Comparison of ENCODE assay signal across 15 mouse cellular contexts in the genomic region with DNA sequence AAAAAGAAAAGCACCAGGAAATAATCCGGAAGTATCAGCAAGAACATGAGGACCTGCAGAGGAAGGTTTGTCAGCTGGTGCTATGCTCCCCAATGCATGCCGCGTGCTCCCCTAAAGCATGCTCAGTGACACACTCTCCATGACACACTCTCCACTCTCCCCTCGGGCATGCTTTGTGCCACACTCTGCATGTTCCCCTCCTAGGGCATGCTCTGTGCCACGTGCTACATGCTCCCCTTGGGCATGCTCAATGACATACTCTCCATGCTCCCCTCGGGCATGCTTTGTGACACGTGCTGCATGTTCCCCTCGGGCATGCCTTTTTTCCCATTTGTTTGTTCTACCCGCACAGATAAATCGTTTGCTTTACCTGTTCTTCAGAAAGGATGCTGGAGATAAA.
"Had no signal": no experiment of that assay in that cellular context is flagged by ENCODE, and none has a peak within 500 bp of the region (broad histone marks: within the 10 kb centered on the region; RNA-seq: fewer than 3 reads in every experiment).

No protein-coding gene starts in this region.

- H3K27me3 ChIP-seq: limb, embryonic 15.5 days; liver, embryonic 13.5 days; midbrain, embryonic 15.5 days had no signal

- H3K36me3 ChIP-seq: limb, embryonic 15.5 days; liver, embryonic 13.5 days; midbrain, embryonic 15.5 days had no signal

- H3K27ac ChIP-seq: kidney, postnatal 0 days; liver, embryonic 13.5 days; midbrain, embryonic 15.5 days; stomach, postnatal 0 days had no signal

- H3K4me3 ChIP-seq: limb, embryonic 15.5 days; liver, embryonic 13.5 days; midbrain, embryonic 15.5 days had no signal

- H3K9ac ChIP-seq: limb, embryonic 15.5 days; liver, embryonic 13.5 days; midbrain, embryonic 15.5 days had no signal

- ATAC-seq: midbrain, embryonic 15.5 days had no signal

- DNase-seq: kidney, adult 11 months; kidney, adult 9 months; kidney, postnatal 36 days; layer of hippocampus, adult 9-11 months; layer of hippocampus, postnatal 36 days; liver, embryonic 13.5 days; lung, adult 18-20 months; right cerebral cortex, postnatal 25 days; thymus, adult 2 months; thymus, postnatal 25 days had no signal

- H3K4me2 ChIP-seq: limb, embryonic 15.5 days; liver, embryonic 13.5 days; midbrain, embryonic 11.5 days; midbrain, embryonic 15.5 days had no signal

- H3K9me3 ChIP-seq: limb, embryonic 15.5 days; liver, embryonic 13.5 days; midbrain, embryonic 15.5 days had no signal

- H3K4me1 ChIP-seq: liver, embryonic 13.5 days; midbrain, embryonic 15.5 days had no signal
